Mouse (Mus musculus) 3T3-L1 (cell line): Measurements from ENCODE around the gene Abcc12.

Experiments
- DNase-seq: peaks from one replicate; pipeline ENCODE4 v3.0.0-alpha.2; 2015; ENCODE audit warnings: low read depth, low spot score

Gene Abcc12

DNA sequence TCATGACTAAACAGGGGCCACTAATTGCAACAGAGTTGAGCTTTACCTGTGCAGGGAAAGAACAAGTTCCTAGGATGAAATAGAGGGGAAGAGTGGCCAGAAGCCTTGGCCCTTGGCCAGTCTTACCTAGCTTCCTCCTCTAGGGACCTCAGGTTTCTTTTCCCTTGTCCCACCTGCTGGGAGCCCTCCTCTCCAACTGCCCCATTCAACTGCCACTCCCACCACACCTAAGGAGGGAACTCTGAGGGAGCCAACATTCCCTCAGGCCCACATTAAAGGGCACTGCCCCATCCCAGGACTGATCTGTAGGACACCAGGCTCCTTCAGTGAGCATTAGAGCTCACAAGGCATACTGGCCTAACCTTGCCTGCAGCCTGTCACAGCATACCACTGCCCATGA, at the start of gene Abcc12:
Gene Abcc12, minus strand, starts transcription at position 229 of the 400 bp plus-strand sequence.
- DNase-seq, result no peak

DNA sequence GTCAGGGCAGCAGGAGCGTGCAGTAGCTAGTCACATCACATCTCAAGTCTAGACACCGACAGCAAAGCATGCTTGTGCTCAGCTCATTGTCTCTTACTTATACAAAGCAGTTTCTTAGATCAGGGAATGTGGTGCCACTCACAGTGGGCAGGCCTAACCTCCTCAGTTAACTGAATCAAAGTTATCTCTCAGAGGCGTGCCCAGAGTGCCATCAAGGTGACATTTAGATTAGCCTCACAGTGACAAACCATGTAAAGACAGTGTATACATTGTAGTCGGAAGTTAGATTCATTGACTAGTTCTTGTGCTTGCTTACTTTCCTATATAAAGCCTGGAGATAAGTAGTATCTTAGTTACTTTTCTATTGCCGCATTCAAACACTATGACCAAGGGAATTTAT, 49.7 kb upstream of the Abcc12 start:
- no peak for DNase-seq

DNA sequence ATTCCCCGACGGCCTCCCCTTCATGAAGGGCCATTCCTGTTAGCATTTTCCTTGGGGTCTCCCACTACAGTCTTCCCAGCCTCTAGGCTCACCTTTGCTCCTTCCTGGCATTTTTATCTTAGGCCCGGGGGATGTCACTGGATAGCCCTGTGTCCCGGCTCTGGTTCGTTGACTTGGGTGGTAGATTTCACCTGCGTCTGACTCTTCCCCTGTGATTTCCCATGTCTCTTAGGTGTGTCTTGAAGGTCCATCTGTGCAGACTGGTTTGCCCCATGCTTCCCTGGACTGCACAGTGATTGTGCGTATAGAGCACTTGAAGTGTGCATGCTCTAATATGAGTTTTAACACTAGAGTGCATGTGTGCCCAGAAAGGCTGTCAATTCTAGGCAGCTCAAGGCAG, 44.4 kb upstream of the Abcc12 start:
- peak; percentile 20 for DNase-seq

DNA sequence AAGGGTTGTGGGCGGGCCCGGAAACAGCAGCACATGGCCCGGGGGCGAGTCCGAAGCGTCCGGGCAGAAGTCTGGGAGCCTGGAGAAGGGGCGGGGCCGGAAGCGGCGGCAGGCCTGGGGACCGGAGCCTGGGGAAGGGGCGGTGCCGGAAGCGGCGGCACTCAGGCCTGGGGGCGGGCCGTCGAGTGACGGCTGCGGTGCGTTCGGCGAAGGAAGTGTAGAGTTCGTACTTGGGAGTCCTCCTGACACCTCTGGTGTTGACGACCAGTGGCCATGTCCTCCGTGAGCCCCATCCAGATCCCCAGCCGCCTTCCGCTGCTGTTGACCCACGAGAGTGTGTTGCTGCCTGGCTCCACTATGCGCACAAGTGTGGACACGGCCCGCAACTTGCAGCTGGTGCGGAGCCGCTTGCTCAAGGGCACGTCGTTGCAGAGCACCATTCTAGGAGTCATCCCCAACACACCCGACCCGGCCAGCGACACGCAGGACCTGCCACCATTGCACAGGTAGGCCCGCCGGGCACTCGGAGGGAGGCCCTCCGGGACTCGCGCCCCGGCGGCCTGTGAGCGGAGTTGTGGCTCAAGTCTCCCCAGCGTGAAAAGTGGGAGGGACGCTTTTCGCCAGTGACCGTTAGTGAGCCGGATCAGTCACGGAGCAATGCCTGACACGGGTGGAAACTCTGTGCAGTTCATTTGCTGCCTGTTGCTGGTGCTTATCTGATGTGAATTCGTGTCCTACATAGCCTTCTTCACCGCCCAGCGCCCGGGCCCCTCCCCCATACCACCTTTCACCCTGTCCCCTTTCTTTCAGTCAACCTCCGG, 43.6 kb upstream of the Abcc12 start, which contains the start of gene Lonp2:
Gene Lonp2, plus strand, starts transcription at position 133 of the 821 bp plus-strand sequence.
- peak; percentile 99 for DNase-seq

DNA sequence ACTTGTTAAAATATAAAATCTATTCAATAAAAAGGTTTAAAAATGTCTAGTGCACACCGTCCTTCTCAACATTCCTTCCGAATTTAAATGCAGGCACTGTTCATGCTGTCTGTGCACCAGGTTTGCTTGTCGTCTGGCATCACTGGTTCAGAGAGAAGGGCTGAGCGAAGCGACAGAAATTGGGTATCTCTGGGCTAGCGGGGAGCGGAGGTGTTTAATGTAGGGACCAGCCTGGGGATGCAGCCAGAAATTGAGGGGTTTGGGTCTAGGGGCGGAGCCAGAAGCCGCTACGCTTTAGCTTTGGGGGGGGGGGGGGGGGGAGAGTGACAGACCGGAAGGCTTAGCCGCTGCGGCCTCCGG, 43.0 kb upstream of the Abcc12 start:
- no peak for DNase-seq

DNA sequence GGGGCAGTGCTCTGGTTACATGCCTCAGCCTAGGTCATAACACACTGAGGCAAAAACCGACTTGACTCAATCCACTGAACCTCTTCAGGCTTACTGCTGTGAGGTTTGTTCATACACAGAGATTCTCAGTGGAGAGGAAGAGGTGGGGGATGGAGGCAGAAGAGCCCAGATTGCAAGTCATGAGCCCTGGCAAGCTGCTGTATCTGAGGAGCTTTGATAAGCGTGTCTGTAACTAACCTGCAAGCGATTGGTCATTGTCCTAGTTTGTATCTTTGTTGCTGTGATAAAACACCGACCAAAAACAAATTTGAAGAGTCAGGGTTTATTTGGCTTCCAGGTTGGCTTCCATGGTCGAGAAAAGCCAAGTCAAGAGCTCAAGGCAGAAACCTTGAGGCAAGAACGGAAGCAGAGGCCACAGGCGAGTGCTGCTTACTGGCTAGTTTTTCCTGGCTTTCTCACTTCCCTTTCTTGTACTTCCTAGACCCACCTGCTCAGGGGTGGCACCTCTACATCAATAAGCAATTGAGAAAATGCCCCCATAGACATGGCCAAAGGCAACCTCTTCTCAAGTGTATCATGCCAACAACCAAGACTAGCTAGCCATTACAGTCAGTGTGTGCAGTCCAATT, 37.4 kb upstream of the Abcc12 start:
- DNase-seq, result no peak

DNA sequence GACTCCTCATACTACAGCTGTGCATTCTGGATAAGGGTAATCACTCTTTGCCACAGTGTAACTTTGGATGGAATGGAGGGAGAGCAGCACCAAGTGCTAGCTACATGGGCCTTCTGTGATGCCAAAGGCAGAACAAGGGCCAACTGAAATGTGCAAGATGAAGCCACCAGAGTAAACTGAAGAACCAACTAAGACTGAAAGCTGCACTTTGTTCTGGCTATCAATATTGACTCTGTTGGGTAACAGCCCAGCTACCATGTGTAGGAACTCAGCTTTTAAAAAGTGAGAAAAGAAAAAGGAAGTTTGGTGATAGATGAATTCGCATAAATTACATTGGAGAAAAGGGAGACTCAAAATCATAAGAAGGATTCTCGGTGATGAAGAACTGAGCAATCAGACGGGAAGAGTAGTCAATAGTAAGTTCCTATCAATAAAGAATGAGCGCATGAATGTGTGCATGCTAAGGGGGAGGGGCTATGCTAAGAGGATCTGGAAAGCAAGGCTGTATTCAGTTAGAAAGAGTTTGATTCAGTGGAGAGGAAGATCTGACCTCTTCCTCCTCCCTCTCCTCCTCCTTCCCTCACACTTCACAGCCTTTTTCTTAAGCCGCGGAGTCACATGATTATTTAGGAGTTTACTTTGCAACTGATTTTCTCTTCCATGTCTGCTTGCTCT, 34.7 kb upstream of the Abcc12 start:
- no peak for DNase-seq

DNA sequence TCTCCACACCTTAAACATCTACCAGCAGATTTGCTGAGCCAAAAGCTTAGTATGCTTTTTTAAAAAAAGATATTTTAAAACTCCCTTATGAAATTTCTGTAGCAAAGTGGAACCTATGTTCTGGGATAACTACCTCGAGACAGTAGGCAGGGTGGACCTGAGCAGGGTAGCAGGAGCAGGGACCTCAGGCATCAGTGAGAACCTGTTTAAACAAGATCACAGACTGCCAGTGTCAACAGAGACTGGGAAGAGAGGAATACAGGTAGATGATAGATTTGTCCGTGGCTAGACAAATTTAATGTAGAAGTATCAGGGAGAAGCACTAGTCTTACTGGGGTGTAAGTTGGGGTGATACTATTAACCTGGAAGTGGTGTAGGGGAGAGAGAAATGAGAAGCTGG, 33.3 kb upstream of the Abcc12 start:
- no peak for DNase-seq

DNA sequence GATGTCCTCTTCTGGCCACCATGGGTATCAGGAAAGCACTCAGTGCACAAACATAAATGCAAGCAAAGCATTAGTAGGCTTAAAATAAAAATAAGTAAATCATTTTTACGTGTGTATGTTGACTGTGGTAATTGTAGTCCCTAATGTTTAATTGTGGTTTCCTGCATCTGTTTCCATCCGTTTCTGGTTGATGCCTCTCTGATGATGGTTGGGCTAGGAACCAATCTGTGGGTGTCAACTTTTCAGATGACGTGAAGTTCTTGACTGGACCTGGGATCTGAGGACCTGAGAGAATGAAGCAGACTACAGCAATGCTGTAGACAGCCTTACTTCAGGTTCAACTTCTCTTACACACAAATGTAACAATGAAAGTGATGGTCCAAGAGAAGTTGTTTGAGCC, 24.2 kb upstream of the Abcc12 start:
- DNase-seq, result no peak

DNA sequence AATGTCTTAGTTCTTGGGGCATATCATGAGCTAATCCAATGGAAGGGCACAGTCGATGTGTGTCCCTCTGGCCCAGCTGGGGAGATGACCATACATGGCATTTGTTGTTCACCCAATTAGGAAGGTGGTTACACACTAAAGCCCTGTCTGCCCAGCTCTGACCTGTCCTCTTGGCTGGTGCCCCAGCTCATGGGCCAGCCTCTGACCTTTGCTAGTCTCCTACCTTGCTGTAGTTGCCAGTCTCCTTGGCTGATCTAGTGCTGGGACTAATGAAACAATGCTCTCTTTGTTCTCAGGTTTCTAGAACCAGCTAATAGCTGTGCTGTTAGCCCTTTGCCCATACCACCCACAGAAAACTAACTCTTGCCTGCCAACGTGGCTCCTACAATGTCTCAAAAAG, 22.7 kb upstream of the Abcc12 start:
- no peak for DNase-seq

DNA sequence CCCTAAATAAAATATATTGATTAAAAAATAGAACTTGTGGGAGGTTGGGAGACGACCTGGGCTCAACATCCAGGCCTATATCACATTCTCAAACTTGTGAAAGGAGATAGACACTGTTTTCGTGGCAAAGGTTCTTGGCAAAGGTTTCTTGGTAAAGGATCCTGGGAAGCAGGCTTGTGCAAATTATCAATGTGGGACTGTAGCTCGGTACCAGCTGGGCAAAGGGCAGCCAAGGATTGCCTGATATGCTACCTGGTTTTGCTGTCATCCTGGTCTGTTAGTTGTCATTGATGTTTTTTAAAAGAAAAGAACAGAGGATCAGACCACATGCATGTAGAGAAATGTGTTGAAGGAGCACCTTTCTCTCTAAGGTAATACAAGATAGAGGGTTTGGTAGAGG, 19.8 kb upstream of the Abcc12 start:
- no peak for DNase-seq

DNA sequence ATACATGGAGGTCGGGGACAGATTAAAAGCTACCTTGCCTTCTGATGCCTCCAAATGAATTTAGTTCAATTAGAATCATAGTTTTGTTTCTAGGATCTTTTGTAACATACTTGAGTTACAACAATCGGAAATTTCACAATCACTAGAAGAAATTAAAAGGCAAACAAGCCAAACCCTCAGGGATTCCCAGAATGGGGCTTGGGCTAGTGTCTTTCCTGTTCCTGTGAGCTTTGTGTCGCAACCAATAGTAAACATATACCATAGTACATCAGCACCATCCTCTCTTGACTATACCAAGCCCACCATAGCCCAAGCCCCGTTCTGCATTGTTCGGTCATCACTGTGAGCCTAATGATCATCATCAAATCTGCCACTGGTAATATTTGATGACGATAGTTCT, 18.8 kb upstream of the Abcc12 start:
- DNase-seq, result no peak

DNA sequence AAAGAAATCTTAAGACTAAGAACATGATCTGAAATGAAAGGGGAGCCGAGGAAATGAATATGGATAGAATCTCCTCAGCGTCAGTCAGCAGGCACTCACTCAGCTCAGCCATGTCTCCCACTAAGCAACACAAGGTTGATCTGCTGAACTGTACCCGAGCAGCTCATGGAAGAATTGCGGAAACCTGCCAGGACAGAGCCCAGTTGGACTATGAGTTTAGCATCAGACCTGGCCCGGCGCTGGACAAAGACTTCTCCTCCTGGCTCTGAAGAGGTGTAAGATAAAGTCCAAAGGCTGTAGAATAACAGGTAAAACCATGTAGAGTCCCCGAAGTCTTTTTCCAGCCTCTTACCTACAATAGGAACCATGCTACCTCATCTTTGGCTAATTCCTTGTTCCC, 17.2 kb upstream of the Abcc12 start:
- DNase-seq, result no peak

DNA sequence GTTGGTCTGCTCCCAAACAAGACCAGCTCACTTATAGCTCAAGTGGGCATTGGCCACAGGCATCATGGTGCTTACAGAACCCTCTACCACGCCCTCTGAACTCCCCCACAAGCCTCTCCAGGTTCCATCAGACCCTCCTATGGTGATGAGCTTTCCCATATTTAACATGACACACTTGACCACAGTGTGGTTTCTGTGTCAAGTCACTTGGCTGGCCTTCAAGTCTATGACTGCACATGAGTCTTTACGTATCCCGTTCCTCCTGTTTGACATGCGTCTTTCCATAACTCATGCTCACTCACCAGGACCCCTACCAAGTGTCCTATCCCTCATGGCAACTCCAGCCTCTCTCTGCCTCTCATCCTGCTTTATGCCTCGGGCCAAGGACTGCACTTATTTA, 15.2 kb upstream of the Abcc12 start:
- peak; percentile 52 for DNase-seq

DNA sequence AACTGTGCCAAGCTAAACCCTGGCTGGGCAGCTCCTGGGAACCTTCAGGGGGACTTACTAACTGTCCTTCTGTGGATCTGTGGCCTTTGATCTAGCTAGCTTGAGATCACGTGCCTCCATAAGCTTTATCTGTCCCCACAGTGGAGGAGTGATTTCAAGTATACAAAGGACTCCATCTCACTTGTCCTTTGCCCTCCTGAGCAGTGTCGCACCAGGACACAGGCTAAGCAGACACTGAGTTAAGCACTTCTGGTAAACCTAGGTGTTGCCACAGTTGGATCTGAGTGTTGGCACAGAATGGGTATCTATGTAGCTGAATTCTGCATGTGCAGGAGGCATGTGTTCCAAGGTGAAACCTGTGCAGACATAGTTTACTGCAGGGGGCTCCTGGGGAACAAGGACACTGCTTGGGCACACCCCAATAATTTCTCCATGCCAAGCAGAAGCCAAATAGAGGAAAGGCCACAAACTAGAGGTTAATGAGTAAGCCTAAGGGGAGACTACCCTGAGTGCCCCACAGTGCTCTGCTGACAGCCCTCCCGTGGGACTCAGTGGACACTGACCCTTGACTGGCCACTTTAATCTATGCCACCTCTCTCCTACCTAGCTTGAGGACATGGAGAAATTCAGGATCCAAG, 13.8 kb upstream of the Abcc12 start:
- DNase-seq, result no peak

DNA sequence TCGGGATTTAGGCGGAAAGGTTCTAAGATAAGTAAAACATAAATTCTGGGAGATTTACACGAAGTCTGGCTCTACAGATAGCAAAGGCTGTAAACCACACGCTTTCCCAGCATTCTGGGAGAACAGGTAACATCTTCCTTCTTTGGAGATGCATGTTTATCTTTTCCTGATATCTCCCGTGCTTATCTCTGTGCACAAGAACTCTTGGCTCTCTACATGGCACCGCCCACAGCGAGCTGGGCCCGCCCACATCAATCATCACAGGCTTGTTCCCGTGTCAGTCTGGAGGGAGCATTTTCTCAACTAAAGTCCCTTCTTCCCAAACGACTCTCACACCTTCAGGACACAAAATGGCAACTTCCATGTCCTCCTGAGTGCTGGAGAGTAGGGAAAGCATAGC, 12.6 kb upstream of the Abcc12 start:
- no peak for DNase-seq

DNA sequence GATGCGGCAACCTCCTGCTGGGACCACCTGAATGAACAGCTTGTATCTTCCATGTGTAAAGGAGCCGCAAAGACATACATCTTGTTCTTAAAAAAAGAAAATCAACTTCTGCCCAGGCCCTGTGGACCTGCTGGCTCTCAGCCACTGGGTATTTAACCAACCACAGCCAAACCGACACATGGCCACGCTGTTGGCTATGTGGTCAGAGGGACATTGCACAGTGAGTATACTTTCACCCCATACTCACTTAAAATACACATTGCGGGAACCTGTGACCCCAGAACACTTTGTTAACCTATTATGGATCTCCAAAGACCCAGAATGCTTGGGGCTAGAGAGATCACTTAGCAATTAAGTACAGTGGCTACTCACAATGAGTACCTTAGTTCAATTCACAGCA, 7.9 kb upstream of the Abcc12 start:
- no peak for DNase-seq

DNA sequence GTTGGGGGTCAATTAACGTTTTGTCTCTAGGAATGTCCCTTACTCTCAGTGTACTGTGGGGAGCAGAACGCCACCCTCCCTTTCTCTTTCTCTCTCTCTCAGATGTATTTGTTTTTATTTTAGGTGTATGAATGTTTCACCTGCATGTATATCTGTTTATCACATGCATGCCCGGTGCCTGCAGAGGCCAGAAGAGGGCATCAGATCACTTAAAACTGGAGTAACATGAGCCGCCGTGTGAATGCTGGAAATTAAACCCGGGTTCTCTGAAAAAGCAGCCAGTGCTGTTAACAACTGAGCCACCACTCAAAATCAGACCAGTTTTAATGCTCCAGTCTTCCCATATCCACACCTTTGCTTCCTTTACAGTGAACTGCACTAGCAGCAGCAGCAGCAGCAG, 6.2 kb upstream of the Abcc12 start:
- DNase-seq, result peak; percentile 60

DNA sequence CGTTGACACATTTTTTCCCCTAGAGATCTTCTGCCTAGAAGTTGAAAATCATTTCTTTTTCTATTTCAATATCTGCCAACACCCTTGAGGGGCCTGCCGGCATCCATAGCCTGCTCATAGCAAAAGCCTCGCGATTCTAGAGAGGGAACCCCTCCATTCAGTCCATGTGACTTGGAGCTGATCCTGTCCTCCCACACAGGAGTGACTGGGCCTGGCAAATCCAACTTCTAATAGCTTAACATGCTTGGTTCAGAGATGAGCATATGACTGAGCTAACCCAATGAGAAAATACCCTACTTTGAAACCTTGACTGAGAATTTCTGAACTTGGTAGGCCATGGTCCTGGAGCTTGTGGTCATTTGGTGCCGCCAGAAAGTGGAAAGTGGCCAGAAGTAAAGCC, 5.6 kb upstream of the Abcc12 start:
- DNase-seq, result peak; percentile 59

DNA sequence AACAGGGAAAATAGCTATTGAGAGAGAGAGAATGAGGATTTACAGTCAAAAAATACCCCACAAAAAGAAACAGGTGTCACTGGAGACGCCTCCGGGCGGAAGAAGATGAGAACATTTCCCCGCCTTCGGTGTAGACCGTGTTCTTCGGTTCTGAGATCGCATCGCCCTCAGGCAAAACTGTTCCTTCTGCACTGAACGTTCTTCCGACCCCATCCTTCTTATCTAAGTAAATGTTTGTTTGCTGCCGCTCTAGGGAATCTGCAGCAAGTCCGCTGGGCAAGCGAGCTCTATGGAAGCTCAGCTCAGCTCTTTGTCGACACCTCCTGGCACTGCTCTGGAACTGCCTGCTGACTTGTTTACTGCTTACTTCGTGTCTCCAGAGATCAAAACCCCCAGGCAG, 5.0 kb upstream of the Abcc12 start:
- peak; percentile 94 for DNase-seq

DNA sequence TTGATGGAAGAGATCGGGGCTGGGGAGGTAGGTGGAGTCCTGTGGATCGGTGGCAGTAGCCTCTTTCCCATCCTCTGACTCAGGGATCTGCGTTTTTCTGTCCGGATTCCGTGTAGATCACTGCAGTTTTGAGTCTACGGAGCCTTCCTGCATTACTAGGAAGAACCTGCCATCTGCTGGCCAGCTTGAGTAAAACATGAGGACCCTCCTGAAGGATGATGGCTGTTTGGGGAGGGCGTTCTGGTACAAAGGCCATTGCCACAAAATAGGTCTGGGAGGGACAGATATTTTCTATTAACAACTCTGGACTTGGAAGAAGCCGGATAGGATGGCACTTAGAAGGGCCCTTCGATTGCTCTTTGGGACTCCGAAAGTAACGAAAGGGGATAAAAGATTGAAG, 4.6 kb upstream of the Abcc12 start:
- DNase-seq, result peak; percentile 94

DNA sequence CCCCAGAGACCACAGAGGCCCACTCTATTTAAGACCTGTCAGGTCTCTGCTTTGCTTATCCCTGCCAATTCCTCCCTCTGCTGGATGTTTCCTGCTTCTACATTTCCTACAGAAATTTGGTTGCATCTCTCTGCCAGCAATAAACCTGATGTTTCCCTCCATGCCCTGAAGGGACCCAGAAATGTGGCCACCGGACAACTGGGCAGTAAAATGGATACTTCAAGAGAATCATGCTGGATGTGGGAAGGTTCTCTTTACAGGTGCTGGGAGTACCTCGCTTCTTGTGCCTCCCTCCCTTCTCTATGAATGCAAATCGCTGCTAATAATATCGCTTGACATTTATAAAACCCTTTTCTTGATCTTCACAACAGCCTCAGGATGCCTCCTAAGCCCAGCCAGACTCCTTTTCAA, 1.4 kb upstream of the Abcc12 start:
- peak; percentile 60 for DNase-seq
